Mouse (Mus musculus) T-helper 17 cell (primary cell): ENCODE measurements around the gene Hspa12a.

ENCODE experiments used
- in situ Hi-C, 2 experiments: fragments of 300-600 bp; cut with MboI, MseI; formaldehyde crosslinking; loops; 1 replicate in 1 of 2; 2 replicates in 1 of 2; pipeline ENCODE4 v1.15.1; 2025; ENCODE audit warnings: high pct_unique_total_duplicates in 2 of 2

The Hspa12a gene

GRCm38 (mm10) chr19:58942841-58943828 is at the start of gene Hspa12a, which contains the start of gene Eno4:
Gene Hspa12a (minus strand): TSS chr19:58943654.
Gene Eno4 (plus strand): TSS chr19:58943425.
- in situ Hi-C loops, result loop anchor here in 1 of 2 experiments (10.0 kb wide), 1 partner anchor 1868 kb away; no protein-coding TSS in a partner anchor

- in situ Hi-C loops, result no loop called here
Observed at GRCm38 (mm10) chr19:58981571-58981970, 38.1 kb upstream of the Hspa12a start.

GRCm38 (mm10) chr19:58980056-58980440 is 36.6 kb upstream of the Hspa12a start:
- in situ Hi-C loops, result no loop called here

- in situ Hi-C loops, result no loop called here
Observed at GRCm38 (mm10) chr19:58979436-58980055, 36.1 kb upstream of the Hspa12a start.

- in situ Hi-C loops, result no loop called here
Observed at GRCm38 (mm10) chr19:58978401-58979171, 35.1 kb upstream of the Hspa12a start.

- in situ Hi-C loops, result no loop called here
Observed at GRCm38 (mm10) chr19:58975216-58975863, 31.9 kb upstream of the Hspa12a start.

GRCm38 (mm10) chr19:58974126-58974525 is 30.7 kb upstream of the Hspa12a start:
- in situ Hi-C loops, result no loop called here

GRCm38 (mm10) chr19:58970826-58971225 is 27.4 kb upstream of the Hspa12a start:
- in situ Hi-C loops, result no loop called here

- in situ Hi-C loops, result no loop called here
Observed at GRCm38 (mm10) chr19:58968731-58969506, 25.5 kb upstream of the Hspa12a start.

GRCm38 (mm10) chr19:58963011-58963410 is 19.6 kb upstream of the Hspa12a start:
- in situ Hi-C loops, result no loop called here

- in situ Hi-C loops, result no loop called here
Observed at GRCm38 (mm10) chr19:58954779-58955178, 11.3 kb upstream of the Hspa12a start.

- in situ Hi-C loops, result no loop called here
Observed at GRCm38 (mm10) chr19:58952236-58952635, 8.8 kb upstream of the Hspa12a start.

- in situ Hi-C loops, result no loop called here
Observed at GRCm38 (mm10) chr19:58951521-58951920, 8.1 kb upstream of the Hspa12a start.

- in situ Hi-C loops, result loop anchor here (5.0 to 10.0 kb wide), 2 partner anchors 436 to 1871 kb away; no protein-coding TSS in a partner anchor
Observed at GRCm38 (mm10) chr19:58945959-58946358, 2.5 kb upstream of the Hspa12a start.

- in situ Hi-C loops, result no loop called here
Observed at GRCm38 (mm10) chr19:58933062-58933461, 10.4 kb downstream of the Hspa12a start.

GRCm38 (mm10) chr19:58931081-58931800 is 12.2 kb downstream of the Hspa12a start:
- in situ Hi-C loops, result no loop called here

GRCm38 (mm10) chr19:58919148-58919547 is 24.3 kb downstream of the Hspa12a start:
- in situ Hi-C loops, result loop anchor here (5.0 kb wide), 2 partner anchors 278 to 283 kb away; no protein-coding TSS in a partner anchor

- in situ Hi-C loops, result loop anchor here (5.0 kb wide), 2 partner anchors 279 to 284 kb away; no protein-coding TSS in a partner anchor
Observed at GRCm38 (mm10) chr19:58918597-58918996, 24.9 kb downstream of the Hspa12a start.

- in situ Hi-C loops, result no loop called here
Observed at GRCm38 (mm10) chr19:58913301-58913700, 30.2 kb downstream of the Hspa12a start.
